Mouse (Mus musculus) layer of hippocampus, postnatal 14 days (tissue): ENCODE measurements around the gene Atp6v0d1. TPM values are rescaled to one million over a fixed set of nuclear protein-coding genes. Genes with fewer than 3 reads are reported as not detected.

Source experiments
- DNase-seq, 2 experiments: peaks; one replicate each; pipeline ENCODE4 v3.0.0; 2021 to 2022; ENCODE audit warnings: low spot score in 2 of 2, mixed read lengths in 1 of 2
- microRNA-seq, 2 experiments: library from miRNA; unstranded; fragments of <30 nt; microRNA quantifications; one replicate each; pipeline ENCODE4 v1.2.0; 2021
- total RNA-seq, 2 experiments: library from RNA; stranded (reverse); gene quantifications; 2 replicates each; pipeline ENCODE4 v1.2.3; 2021

The Atp6v0d1 gene
- total RNA-seq, 2 experiments from 2014 or later = 321 to 323 TPM

- no peak for DNase-seq
Measured at GRCm38 (mm10) chr8:105475742-105476141, 90.1 kb downstream of the Atp6v0d1 start.

- no peak for DNase-seq
Measured at GRCm38 (mm10) chr8:105475254-105475653, 90.6 kb downstream of the Atp6v0d1 start.

- DNase-seq = no peak
Measured at GRCm38 (mm10) chr8:105474680-105475079, 91.2 kb downstream of the Atp6v0d1 start.

Small RNA genes within 50 kb of the gene (microRNA-seq; reads per million reads assigned to microRNA genes)
- 1.4 to 2.0 reads per million in 2 experiments for gene Mir1966

Other genes starting within 250 kb of the Atp6v0d1 start
- gene Lrrc29, start 239.8 kb downstream of the Atp6v0d1 start, total RNA-seq = 1 to 10 TPM; 5.0 to 8.3 TPM
- gene Tmem208, start 239.7 kb downstream of the Atp6v0d1 start, total RNA-seq = 10 to 100 TPM; 41.3 to 45.8 TPM
- 1 to 10 TPM; 2.6 to 3.4 TPM for gene Fhod1, start 218.1 kb downstream of the Atp6v0d1 start, total RNA-seq
- gene Slc9a5, start 217.2 kb downstream of the Atp6v0d1 start, total RNA-seq = 10 to 100 TPM; 10.7 to 11.9 TPM
- 1 to 10 TPM in 1 of 2 experiments, under 1 TPM in 1; 0.81 to 1.2 TPM for gene Plekhg4, start 192.8 kb downstream of the Atp6v0d1 start, total RNA-seq
- not detected for gene Kctd19, start 152.5 kb downstream of the Atp6v0d1 start, total RNA-seq
- under 1 TPM; 0.60 to 0.78 TPM for gene Lrrc36, start 152.5 kb downstream of the Atp6v0d1 start, total RNA-seq
- gene Tppp3, start 94.5 kb downstream of the Atp6v0d1 start, total RNA-seq = 10 to 100 TPM; 29.0 to 30.2 TPM
- 10 to 100 TPM; 20.8 to 22.4 TPM for gene Zdhhc1, start 69.1 kb downstream of the Atp6v0d1 start, total RNA-seq
- gene Hsd11b2, start 47.3 kb downstream of the Atp6v0d1 start, total RNA-seq = under 1 TPM; 0.18 to 0.21 TPM
- 10 to 100 TPM; 81.6 to 86.9 TPM for gene Ripor1, start 39.2 kb upstream of the Atp6v0d1 start, total RNA-seq
- 10 to 100 TPM; 60.4 to 64.1 TPM for gene Ctcf, start 70.5 kb upstream of the Atp6v0d1 start, total RNA-seq
- gene Agrp, start 71.3 kb upstream of the Atp6v0d1 start, total RNA-seq = not detected
- 10 to 100 TPM; 64.7 to 68.4 TPM for gene Carmil2, start 120.2 kb upstream of the Atp6v0d1 start, total RNA-seq
- 10 to 100 TPM; 42.8 to 43.5 TPM for gene Acd, start 135.1 kb upstream of the Atp6v0d1 start, total RNA-seq
- 10 to 100 TPM; 36.8 to 38.4 TPM for gene Pard6a, start 135.1 kb upstream of the Atp6v0d1 start, total RNA-seq
- gene 4933405L10Rik, start 141.6 kb upstream of the Atp6v0d1 start, total RNA-seq = not detected
- 1 to 10 TPM; 8.6 to 9.0 TPM for gene Enkd1, start 142.2 kb upstream of the Atp6v0d1 start, total RNA-seq
- 10 to 100 TPM; 21.5 to 26.7 TPM for gene Gfod2, start 192.6 kb upstream of the Atp6v0d1 start, total RNA-seq